Mouse (Mus musculus) frontal cortex, adult 2 months (tissue): Measurements from ENCODE around the gene Tstd3. TPM values are rescaled to one million over a fixed set of nuclear protein-coding genes. Genes with fewer than 3 reads are reported as not detected.

Experiments used
- DNase-seq, 2 experiments: peaks; one replicate each; pipeline ENCODE4 v3.0.0; 2022; ENCODE audit warnings: low spot score in 1 of 2; ENCODE audit errors: extremely low spot score in 1 of 2
- polyA plus RNA-seq: library from polyadenylated mRNA; depleted of rRNA; stranded (reverse); fragments of >200 nt; gene quantifications from 2 replicates; pipeline ENCODE4 v1.2.3, GENCODE M21; 2012; rRNA removed

The Tstd3 gene
- polyA plus RNA-seq, result 16.6 and 17.4 TPM in 2 replicates

GRCm38 (mm10) chr4:21766863-21767304 lies at the start of gene Tstd3, which contains the start of gene Usp45:
Gene Tstd3 (minus strand): TSS chr4:21767212.
Gene Usp45 (plus strand): TSS chr4:21767156.
- DNase-seq, result peak; percentile 82 to 93

GRCm38 (mm10) chr4:21814029-21814428 lies 47.0 kb upstream of the Tstd3 start:
- peak; percentile 18 to 65 for DNase-seq

GRCm38 (mm10) chr4:21812635-21813034 lies 45.6 kb upstream of the Tstd3 start:
- DNase-seq, result no peak

- no peak for DNase-seq
These were observed 43.6 kb upstream of the Tstd3 start for GRCm38 (mm10) chr4:21810608-21811007.

- DNase-seq, result no peak
These were observed 40.2 kb upstream of the Tstd3 start for GRCm38 (mm10) chr4:21807204-21807603.

GRCm38 (mm10) chr4:21801620-21802019 lies 34.6 kb upstream of the Tstd3 start:
- DNase-seq, result no peak

- DNase-seq, result no peak
These were observed 34.0 kb upstream of the Tstd3 start for GRCm38 (mm10) chr4:21801013-21801412.

- no peak for DNase-seq
These were observed 26.6 kb upstream of the Tstd3 start for GRCm38 (mm10) chr4:21793631-21794030.

GRCm38 (mm10) chr4:21789836-21790235 lies 22.8 kb upstream of the Tstd3 start:
- no peak for DNase-seq

- DNase-seq, result no peak
These were observed 21.9 kb upstream of the Tstd3 start for GRCm38 (mm10) chr4:21788903-21789302.

GRCm38 (mm10) chr4:21786268-21786667 lies 19.3 kb upstream of the Tstd3 start:
- DNase-seq, result no peak

GRCm38 (mm10) chr4:21780816-21781726 lies 14.1 kb upstream of the Tstd3 start:
- no peak for DNase-seq

- DNase-seq, result no peak
These were observed 9.9 kb upstream of the Tstd3 start for GRCm38 (mm10) chr4:21776946-21777265.

- DNase-seq, result peak; percentile 72 to 92
These were observed 9.3 kb upstream of the Tstd3 start for GRCm38 (mm10) chr4:21776091-21776945.

GRCm38 (mm10) chr4:21772306-21772705 lies 5.3 kb upstream of the Tstd3 start:
- no peak for DNase-seq

GRCm38 (mm10) chr4:21771064-21771463 lies 4.1 kb upstream of the Tstd3 start:
- no peak for DNase-seq

- DNase-seq, result peak in 1 of 2 experiments; percentile 20
These were observed 695 bp downstream of the Tstd3 start for GRCm38 (mm10) chr4:21766171-21766862.

- no peak for DNase-seq
These were observed 3.2 kb downstream of the Tstd3 start for GRCm38 (mm10) chr4:21763827-21764226.

GRCm38 (mm10) chr4:21761416-21762160 lies 5.4 kb downstream of the Tstd3 start:
- no peak for DNase-seq

GRCm38 (mm10) chr4:21758860-21759259 lies 8.2 kb downstream of the Tstd3 start:
- no peak for DNase-seq
